Mouse (Mus musculus): ENCODE results near the gene Csf2rb. TPM values are rescaled to one million over a fixed set of nuclear protein-coding genes. Genes with fewer than 3 reads are reported as not detected.
"Not testable (repeated sequence)": the region's sequence is repeated elsewhere in the genome, so short reads cannot be mapped to it uniquely, and the experiment has no call there.

Csf2rb gene
- polyA plus RNA-seq, 1 experiment = not detected

GRCm38 (mm10) chr15:78323366-78323765 is 2.2 kb upstream of the Csf2rb start:
- H3K4me1 ChIP-seq (ENCODE audit: control insufficient read depth, insufficient read depth, low read length) = peaks cover 3% of the 10 kb centered on the region; the same call in 1 of the 2 replicates
- no peak for TF ChIP-seq POLR2A (IDR thresholded peaks at IDR 0.05; ENCODE audit: insufficient read depth, low read depth, low read length)
- TF ChIP-seq CTCF (IDR thresholded peaks at IDR 0.05; ENCODE audit: insufficient read depth, low read depth, low read length) = no peak
- no peak overlapping the region for H3K4me3 ChIP-seq (ENCODE audit: insufficient read depth, low read depth, low read length)
- WGBS = 67% methylated on average over 1 of the region's 1 CpGs
- no peak overlapping the region for H3K27ac ChIP-seq (ENCODE audit: insufficient read depth, low read depth, low read length)

- Histone ChIP-seq H3K4me1 (ENCODE audit: control insufficient read depth, insufficient read depth, low read length) (peaks cover 3% of the 10 kb centered on the region; the same call in 1 of the 2 replicates), H3K27ac (ENCODE audit: insufficient read depth, low read depth, low read length) (no peak overlapping the region), H3K4me3 (ENCODE audit: insufficient read depth, low read depth, low read length) (no peak overlapping the region)
- WGBS = 92% methylated on average over 2 of the region's 2 CpGs
- TF ChIP-seq POLR2A (IDR thresholded peaks at IDR 0.05; ENCODE audit: insufficient read depth, low read depth, low read length) (no peak), CTCF (IDR thresholded peaks at IDR 0.05; ENCODE audit: insufficient read depth, low read depth, low read length) (no peak)
Measured at GRCm38 (mm10) chr15:78324294-78324693, 1.3 kb upstream of the Csf2rb start.

- 91% methylated on average over 10 of the region's 10 CpGs for WGBS
- TF ChIP-seq CTCF (IDR thresholded peaks at IDR 0.05; ENCODE audit: insufficient read depth, low read depth, low read length) (no peak), POLR2A (IDR thresholded peaks at IDR 0.05; ENCODE audit: insufficient read depth, low read depth, low read length) (no peak)
- Histone ChIP-seq H3K4me1 (ENCODE audit: control insufficient read depth, insufficient read depth, low read length) (no peaks in the 10 kb centered on the region), H3K4me3 (ENCODE audit: insufficient read depth, low read depth, low read length) (no peak overlapping the region), H3K27ac (ENCODE audit: insufficient read depth, low read depth, low read length) (no peak overlapping the region)
Measured at GRCm38 (mm10) chr15:78326747-78327146, 1.2 kb downstream of the Csf2rb start.

- not testable (repeated sequence) for H3K4me1 ChIP-seq (ENCODE audit: control insufficient read depth, insufficient read depth, low read length); H3K27ac ChIP-seq (ENCODE audit: insufficient read depth, low read depth, low read length); H3K4me3 ChIP-seq (ENCODE audit: insufficient read depth, low read depth, low read length)
- 84% methylated on average over 6 of the region's 6 CpGs for WGBS
Measured at GRCm38 (mm10) chr15:78327753-78328341, 2.3 kb downstream of the Csf2rb start.

- Histone ChIP-seq H3K4me1 (ENCODE audit: control insufficient read depth, insufficient read depth, low read length) (no peaks in the 10 kb centered on the region), H3K27ac (ENCODE audit: insufficient read depth, low read depth, low read length) (no peak overlapping the region), H3K4me3 (ENCODE audit: insufficient read depth, low read depth, low read length) (no peak overlapping the region)
- 59% methylated on average over 3 of the region's 3 CpGs for WGBS
- TF ChIP-seq CTCF (IDR thresholded peaks at IDR 0.05; ENCODE audit: insufficient read depth, low read depth, low read length) (no peak), POLR2A (IDR thresholded peaks at IDR 0.05; ENCODE audit: insufficient read depth, low read depth, low read length) (no peak)
Measured at GRCm38 (mm10) chr15:78328520-78329097, 3.1 kb downstream of the Csf2rb start.

GRCm38 (mm10) chr15:78329972-78330371 is 4.4 kb downstream of the Csf2rb start:
- WGBS = 95% methylated on average over 6 of the region's 6 CpGs
- not testable (repeated sequence) for H3K4me1 ChIP-seq (ENCODE audit: control insufficient read depth, insufficient read depth, low read length); H3K4me3 ChIP-seq (ENCODE audit: insufficient read depth, low read depth, low read length); H3K27ac ChIP-seq (ENCODE audit: insufficient read depth, low read depth, low read length)

- Histone ChIP-seq H3K4me1 (ENCODE audit: control insufficient read depth, insufficient read depth, low read length) (no peaks in the 10 kb centered on the region), H3K27ac (ENCODE audit: insufficient read depth, low read depth, low read length) (no peak overlapping the region), H3K4me3 (ENCODE audit: insufficient read depth, low read depth, low read length) (no peak overlapping the region)
- 90% methylated on average over 4 of the region's 4 CpGs for WGBS
- no peak for TF ChIP-seq CTCF (IDR thresholded peaks at IDR 0.05; ENCODE audit: insufficient read depth, low read depth, low read length)
- no peak for TF ChIP-seq POLR2A (IDR thresholded peaks at IDR 0.05; ENCODE audit: insufficient read depth, low read depth, low read length)
Measured at GRCm38 (mm10) chr15:78330706-78331105, 5.2 kb downstream of the Csf2rb start.

GRCm38 (mm10) chr15:78331523-78332340 is 6.2 kb downstream of the Csf2rb start:
- no peak overlapping the region for H3K4me3 ChIP-seq (ENCODE audit: insufficient read depth, low read depth, low read length)
- H3K4me1 ChIP-seq (ENCODE audit: control insufficient read depth, insufficient read depth, low read length) = no peaks in the 10 kb centered on the region
- no peak for TF ChIP-seq POLR2A (IDR thresholded peaks at IDR 0.05; ENCODE audit: insufficient read depth, low read depth, low read length)
- TF ChIP-seq CTCF (IDR thresholded peaks at IDR 0.05; ENCODE audit: insufficient read depth, low read depth, low read length) = no peak
- 68% methylated on average over 5 of the region's 5 CpGs for WGBS
- no peak overlapping the region for H3K27ac ChIP-seq (ENCODE audit: insufficient read depth, low read depth, low read length)

GRCm38 (mm10) chr15:78332981-78333380 is 7.4 kb downstream of the Csf2rb start:
- no peak overlapping the region for H3K27ac ChIP-seq (ENCODE audit: insufficient read depth, low read depth, low read length)

More at GRCm38 (mm10) chr15:78332981-78333380, 7.4 kb downstream of the Csf2rb start:
- WGBS = 67% methylated on average over 6 of the region's 6 CpGs
- TF ChIP-seq CTCF (IDR thresholded peaks at IDR 0.05; ENCODE audit: insufficient read depth, low read depth, low read length) = no peak
- TF ChIP-seq POLR2A (IDR thresholded peaks at IDR 0.05; ENCODE audit: insufficient read depth, low read depth, low read length) = no peak
- Histone ChIP-seq H3K4me1 (ENCODE audit: control insufficient read depth, insufficient read depth, low read length) (no peaks in the 10 kb centered on the region), H3K4me3 (ENCODE audit: insufficient read depth, low read depth, low read length) (no peak overlapping the region)
